Mouse (Mus musculus): ENCODE measurements around the gene St8sia2. TPM values are rescaled to one million over a fixed set of nuclear protein-coding genes. Genes with fewer than 3 reads are reported as not detected.
A peak's percentile ranks its signal among the peaks of the same experiment; 100 is the strongest.

St8sia2 gene
- polyA plus RNA-seq, 1 experiment = not detected

DNA sequence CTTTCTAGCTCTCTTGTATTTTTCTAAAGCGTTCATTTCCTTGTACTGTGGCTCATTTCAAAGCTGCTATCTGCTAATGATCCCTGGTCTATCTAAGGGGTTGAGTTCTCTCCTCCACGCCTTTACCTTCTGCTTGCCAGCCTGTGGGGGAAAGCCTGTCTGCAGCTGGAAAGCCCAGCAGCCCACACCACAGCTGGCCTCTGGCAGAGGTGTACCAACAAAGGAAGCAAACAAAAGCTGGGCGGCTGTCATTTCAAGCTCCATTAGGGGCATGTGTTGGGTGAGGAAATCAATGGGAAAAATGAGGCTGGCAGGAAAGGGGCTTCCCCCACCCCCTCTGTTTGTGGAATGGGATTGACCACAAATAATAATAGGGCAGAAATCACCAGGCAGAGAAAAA lies 10.7 kb upstream of the St8sia2 start:
- Histone ChIP-seq H3K27me3 (replicated peaks) (peaks cover 5% of the 10 kb centered on the region), H3K36me3 (replicated peaks; ENCODE audit: low read length) (no peaks in the 10 kb centered on the region), H3K4me3 (replicated peaks) (no peak overlapping the region), H3K9me3 (no peaks in the 10 kb centered on the region), H3K4me1 (no peaks in the 10 kb centered on the region)
- TF ChIP-seq FLI1 (IDR thresholded peaks at IDR 0.05; ENCODE audit: low read length) (no peak), GATA1 (IDR thresholded peaks at IDR 0.05; ENCODE audit: borderline replicate concordance, low read length) (no peak)

DNA sequence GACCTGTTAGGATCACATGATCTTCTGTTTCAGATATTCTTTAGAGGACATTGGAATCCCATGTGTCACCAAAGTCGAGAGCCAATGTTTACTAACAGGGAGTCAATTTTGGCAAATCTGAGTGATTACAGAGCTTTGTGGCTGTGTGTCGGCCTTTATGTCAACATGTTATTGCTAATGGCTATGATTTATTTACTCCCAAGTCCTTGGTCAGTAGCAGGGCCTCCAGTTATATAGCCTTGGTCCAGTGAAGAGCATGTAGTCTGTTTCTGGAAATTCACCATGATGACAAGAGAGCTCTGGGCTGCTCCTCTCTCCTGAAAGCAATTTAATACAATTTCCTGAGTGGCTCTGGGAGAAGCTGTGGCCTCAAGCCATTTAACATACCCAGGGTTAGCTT lies 9.1 kb upstream of the St8sia2 start:
- TF ChIP-seq GATA1 (IDR thresholded peaks at IDR 0.05; ENCODE audit: borderline replicate concordance, low read length) = no peak
- TF ChIP-seq FLI1 (IDR thresholded peaks at IDR 0.05; ENCODE audit: low read length) = no peak
- H3K4me3 ChIP-seq (replicated peaks) = no peak overlapping the region
- no peaks in the 10 kb centered on the region for H3K4me1 ChIP-seq
- H3K27me3 ChIP-seq (replicated peaks) = peaks cover 8% of the 10 kb centered on the region
- H3K36me3 ChIP-seq (replicated peaks; ENCODE audit: low read length) = no peaks in the 10 kb centered on the region
- H3K9me3 ChIP-seq = peaks cover 3% of the 10 kb centered on the region; the same call in 1 of the 2 replicates

DNA sequence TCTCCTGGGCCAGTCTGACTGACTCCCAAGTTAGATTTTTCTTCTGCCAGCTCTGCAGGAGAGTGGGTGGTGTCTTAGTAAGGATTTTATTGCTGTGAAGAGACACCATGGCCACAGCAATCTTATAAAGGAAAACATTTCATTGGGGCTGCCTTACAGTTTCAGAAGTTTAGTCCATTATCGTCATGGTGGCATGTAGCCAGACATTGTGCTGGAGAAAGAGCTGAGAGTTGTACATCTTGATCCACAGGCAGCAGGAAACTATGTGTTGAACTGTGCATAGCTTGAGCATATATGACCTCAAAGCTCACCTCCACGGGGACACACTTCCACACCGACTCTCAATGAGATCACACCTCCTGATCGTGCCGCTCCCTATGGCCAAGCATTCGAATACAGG lies 8.3 kb upstream of the St8sia2 start:
- no peak for TF ChIP-seq FLI1 (IDR thresholded peaks at IDR 0.05; ENCODE audit: low read length)
- no peak for TF ChIP-seq GATA1 (IDR thresholded peaks at IDR 0.05; ENCODE audit: borderline replicate concordance, low read length)
- Histone ChIP-seq H3K27me3 (replicated peaks) (peaks cover 8% of the 10 kb centered on the region), H3K4me3 (replicated peaks) (no peak overlapping the region), H3K36me3 (replicated peaks; ENCODE audit: low read length) (no peaks in the 10 kb centered on the region), H3K9me3 (peaks cover 3% of the 10 kb centered on the region; the same call in 1 of the 2 replicates), H3K4me1 (peaks cover 3% of the 10 kb centered on the region)

DNA sequence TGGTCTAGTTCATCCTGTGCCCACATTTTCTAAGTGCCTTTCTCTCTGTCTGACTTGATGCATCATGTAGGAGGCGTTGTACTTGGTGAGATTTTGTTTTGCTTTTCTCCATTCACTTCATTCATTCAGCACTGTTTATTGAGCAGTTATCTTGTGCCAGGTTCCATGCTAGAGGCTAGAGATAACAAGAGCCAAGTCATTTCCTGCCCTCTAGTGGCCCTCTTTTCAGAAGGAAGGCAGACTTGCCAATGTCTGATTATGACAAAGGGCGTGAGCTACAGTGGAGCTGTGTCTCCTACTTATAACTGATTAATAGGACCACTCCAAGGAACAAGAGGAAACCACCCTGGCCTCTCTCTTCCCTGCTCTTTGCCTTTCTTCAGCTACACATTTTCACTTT lies 3.1 kb upstream of the St8sia2 start:
- H3K27me3 ChIP-seq (replicated peaks) = peaks cover 52% of the 10 kb centered on the region
- H3K4me1 ChIP-seq = peaks cover 22% of the 10 kb centered on the region
- H3K9me3 ChIP-seq = peaks cover 3% of the 10 kb centered on the region; the same call in 1 of the 2 replicates
- no peak overlapping the region for H3K4me3 ChIP-seq (replicated peaks)
- no peaks in the 10 kb centered on the region for H3K36me3 ChIP-seq (replicated peaks; ENCODE audit: low read length)
- no peak for TF ChIP-seq GATA1 (IDR thresholded peaks at IDR 0.05; ENCODE audit: borderline replicate concordance, low read length)

DNA sequence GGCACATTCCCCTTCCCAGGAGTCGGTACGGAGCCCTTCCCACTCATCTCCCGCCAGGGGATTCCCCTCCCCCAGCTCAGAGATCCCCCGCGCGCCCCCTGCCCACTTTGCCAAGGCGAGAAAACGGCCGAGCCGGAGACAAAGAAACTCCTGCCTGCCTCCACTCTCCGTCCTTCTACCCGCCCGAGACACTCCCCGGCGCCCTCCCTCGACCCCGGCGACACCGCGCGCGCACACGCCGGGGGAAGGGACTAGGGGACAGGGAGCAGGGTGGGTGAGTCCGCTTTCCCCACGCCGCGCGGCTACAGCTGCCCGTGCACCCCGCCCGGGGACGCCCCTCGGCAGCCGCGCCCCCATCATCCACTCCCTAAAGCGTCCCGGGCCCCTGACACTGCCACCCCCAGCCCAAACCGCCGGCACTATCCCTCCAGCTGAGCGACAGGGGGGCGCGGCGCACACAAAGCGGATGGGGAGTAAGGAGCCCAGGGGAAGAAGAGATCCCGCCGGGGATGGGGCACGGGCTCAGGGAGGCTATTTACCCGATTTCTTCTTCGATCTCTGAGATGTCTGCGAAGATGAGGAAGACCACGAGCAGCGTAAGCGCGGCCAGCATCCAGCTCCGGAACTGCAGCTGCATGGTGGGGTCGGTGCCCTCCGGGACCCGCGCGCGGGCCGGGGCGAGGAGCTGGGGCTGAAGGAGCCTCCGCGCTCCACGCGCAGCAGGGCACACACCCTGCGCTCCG lies 461 bp downstream of the St8sia2 start:
- Histone ChIP-seq H3K27me3 (replicated peaks) (peaks cover 61% of the 10 kb centered on the region), H3K4me3 (replicated peaks) (peak overlapping the region; percentile 84), H3K4me1 (peaks cover 22% of the 10 kb centered on the region), H3K9me3 (peaks cover 3% of the 10 kb centered on the region; the same call in 1 of the 2 replicates), H3K36me3 (replicated peaks; ENCODE audit: low read length) (no peaks in the 10 kb centered on the region)
- TF ChIP-seq GATA1 (IDR thresholded peaks at IDR 0.05; ENCODE audit: borderline replicate concordance, low read length) (no peak), FLI1 (IDR thresholded peaks at IDR 0.05; ENCODE audit: low read length) (no peak)

DNA sequence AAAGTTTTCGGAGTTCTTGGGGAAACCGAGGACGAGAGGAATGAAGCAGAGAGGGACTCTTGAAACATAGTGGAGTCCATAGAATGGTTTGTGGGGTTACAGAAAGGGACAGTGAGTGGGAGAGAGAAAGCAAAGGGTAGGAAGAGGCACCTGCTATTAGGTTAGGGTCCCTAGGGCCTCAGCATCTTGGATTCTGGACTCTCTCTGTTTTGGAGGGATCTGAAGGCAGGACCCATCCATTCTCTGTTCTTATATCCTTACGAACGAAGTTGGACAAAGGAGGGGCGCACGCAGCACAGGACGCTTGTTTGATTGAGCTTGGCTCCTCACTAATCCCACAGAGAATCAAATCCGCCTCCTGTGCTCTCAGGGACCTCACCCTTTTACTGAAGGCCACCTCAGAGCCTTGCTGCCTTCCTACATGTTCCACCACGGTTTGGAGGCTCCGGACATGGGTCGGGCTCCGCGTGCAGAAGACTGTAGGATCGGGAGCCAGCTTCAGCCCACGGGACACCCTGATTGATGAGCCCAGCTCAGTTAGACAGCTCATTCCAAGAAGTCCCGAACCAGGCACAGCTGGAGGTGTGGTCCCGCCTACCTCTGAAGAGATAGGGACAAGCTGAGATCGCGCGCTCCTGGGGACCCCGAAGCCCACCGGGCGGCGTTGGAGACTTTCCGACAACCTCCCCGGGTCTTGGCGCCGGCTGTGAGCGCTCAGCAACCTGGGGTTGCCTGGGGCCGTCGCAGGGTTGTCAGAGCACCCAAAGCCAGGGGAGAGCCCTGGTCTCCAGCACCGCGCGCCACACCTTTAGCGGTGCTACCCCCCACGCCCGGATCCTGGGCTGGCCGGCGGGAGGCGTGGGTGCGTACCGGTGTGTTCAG lies 1.3 kb downstream of the St8sia2 start:
- H3K27me3 ChIP-seq (replicated peaks) = peaks cover 58% of the 10 kb centered on the region
- no peak overlapping the region for H3K4me3 ChIP-seq (replicated peaks)
- TF ChIP-seq FLI1 (IDR thresholded peaks at IDR 0.05; ENCODE audit: low read length) = no peak
- H3K4me1 ChIP-seq = peaks cover 22% of the 10 kb centered on the region
- H3K9me3 ChIP-seq = no peaks in the 10 kb centered on the region
- no peaks in the 10 kb centered on the region for H3K36me3 ChIP-seq (replicated peaks; ENCODE audit: low read length)

DNA sequence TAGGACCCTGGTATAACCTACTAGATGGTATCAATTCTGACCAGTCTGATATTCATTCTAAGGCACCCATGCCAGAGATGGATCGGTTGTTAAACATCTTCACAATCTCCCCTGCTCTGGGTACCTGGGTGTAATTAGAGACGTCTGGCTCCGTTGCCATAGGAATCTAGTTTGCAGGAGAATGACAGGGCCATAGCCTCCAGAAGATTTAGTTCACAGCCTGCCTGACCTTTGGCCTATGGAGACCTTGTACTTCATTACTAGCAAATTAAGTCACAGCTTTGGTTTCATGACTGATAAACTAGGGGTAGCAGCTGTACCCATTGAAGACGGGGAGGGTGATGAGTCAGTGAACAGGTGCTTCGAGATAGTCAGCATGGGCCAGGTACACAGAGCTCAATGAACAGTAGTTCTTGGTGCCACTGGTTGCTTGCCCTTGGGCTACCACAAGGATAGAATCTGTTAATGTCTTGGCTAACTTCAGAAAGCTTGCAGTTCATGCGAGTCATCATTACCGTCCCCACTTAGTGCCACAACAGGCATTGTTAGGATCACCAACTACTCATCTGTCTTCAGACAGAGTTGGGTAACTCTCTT lies 4.4 kb downstream of the St8sia2 start:
- TF ChIP-seq GATA1 (IDR thresholded peaks at IDR 0.05; ENCODE audit: borderline replicate concordance, low read length) (no peak), FLI1 (IDR thresholded peaks at IDR 0.05; ENCODE audit: low read length) (no peak)
- no peaks in the 10 kb centered on the region for H3K9me3 ChIP-seq
- H3K4me1 ChIP-seq = peaks cover 13% of the 10 kb centered on the region
- H3K4me3 ChIP-seq (replicated peaks) = no peak overlapping the region
- peaks cover 51% of the 10 kb centered on the region for H3K27me3 ChIP-seq (replicated peaks)
- H3K36me3 ChIP-seq (replicated peaks; ENCODE audit: low read length) = no peaks in the 10 kb centered on the region

DNA sequence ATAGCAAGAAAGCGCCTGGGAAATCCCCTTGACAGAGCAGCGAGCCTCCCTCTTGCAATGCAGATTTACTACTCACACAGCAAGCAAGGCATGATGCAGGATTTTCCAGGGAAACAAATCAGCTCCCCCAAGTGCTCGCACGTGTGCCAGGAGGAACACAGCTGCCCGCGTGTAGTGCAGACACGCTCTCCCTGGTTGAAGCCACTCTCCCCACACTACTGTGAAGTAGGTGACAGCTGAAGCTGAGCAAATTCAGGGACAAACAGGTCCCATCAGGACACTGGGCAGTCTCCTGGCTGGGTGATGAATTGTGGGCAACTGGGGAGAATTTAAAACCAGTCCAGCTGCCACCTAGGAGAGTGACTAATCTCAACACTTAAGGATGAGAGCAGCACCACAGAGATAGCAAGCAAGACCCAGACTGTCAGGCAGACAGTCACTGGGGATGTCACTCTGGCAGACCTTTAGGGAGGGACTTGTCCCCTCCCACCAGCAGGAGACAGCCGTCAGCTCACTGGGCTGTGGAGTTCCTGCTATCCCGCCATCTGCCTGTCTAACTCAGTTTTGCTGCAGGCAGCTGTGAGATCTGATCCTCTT lies 6.6 kb downstream of the St8sia2 start:
- Histone ChIP-seq H3K9me3 (no peaks in the 10 kb centered on the region), H3K36me3 (replicated peaks; ENCODE audit: low read length) (no peaks in the 10 kb centered on the region), H3K4me3 (replicated peaks) (no peak overlapping the region), H3K4me1 (no peaks in the 10 kb centered on the region), H3K27me3 (replicated peaks) (peaks cover 30% of the 10 kb centered on the region)
- TF ChIP-seq GATA1 (IDR thresholded peaks at IDR 0.05; ENCODE audit: borderline replicate concordance, low read length) = no peak
- no peak for TF ChIP-seq FLI1 (IDR thresholded peaks at IDR 0.05; ENCODE audit: low read length)

DNA sequence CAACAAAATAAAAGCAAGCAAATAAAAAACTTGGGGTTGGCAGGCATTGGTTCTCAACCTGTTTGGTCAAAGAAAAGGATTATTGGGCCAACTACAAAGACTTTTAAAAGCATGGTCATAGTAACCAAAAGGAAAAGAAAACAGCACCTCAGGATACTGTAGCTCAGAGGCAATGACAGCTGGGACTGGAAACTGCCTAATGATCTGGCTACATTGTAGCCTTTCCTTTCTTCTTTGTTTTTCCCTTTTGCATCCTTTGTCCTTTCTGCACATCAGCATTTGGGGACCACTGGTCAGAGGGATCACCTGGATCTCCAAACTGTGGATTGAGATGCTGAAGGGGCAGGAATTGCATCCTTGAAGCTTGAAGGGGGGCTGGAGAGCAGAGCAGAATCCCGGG lies 7.1 kb downstream of the St8sia2 start:
- Histone ChIP-seq H3K4me3 (replicated peaks) (no peak overlapping the region), H3K27me3 (replicated peaks) (peaks cover 26% of the 10 kb centered on the region), H3K36me3 (replicated peaks; ENCODE audit: low read length) (no peaks in the 10 kb centered on the region), H3K4me1 (no peaks in the 10 kb centered on the region), H3K9me3 (no peaks in the 10 kb centered on the region)
- TF ChIP-seq FLI1 (IDR thresholded peaks at IDR 0.05; ENCODE audit: low read length) (no peak), GATA1 (IDR thresholded peaks at IDR 0.05; ENCODE audit: borderline replicate concordance, low read length) (no peak)

Data from megakaryocyte, embryonic 14.5 days (primary cell).